Mouse (Mus musculus) ES-Bruce4 (cell line): ENCODE data around the gene Ube2f.

Source experiments
- CTCF ChIP-seq: IDR thresholded peaks from one replicate; pipeline ENCODE4 v1.8.1; 2011; ENCODE audit warnings: low read depth, low read length
- EP300 ChIP-seq: IDR thresholded peaks from 2 replicates; pipeline ENCODE4 v1.6.1; 2011; ENCODE audit warnings: low read depth, low read length; ENCODE audit not compliant: insufficient read depth
- POLR2A ChIP-seq: IDR thresholded peaks from one replicate; pipeline ENCODE4 v1.8.1; 2011; ENCODE audit warnings: low read length; ENCODE audit not compliant: insufficient read depth

GRCm38 (mm10) chr1:91220322-91220672, 29.8 kb upstream of the Ube2f start:
- no peak for TF ChIP-seq CTCF
- TF ChIP-seq POLR2A: no peak
- TF ChIP-seq EP300: no peak
